Mouse (Mus musculus): ENCODE results near the gene Nme7. TPM values are rescaled to one million over a fixed set of nuclear protein-coding genes. Genes with fewer than 3 reads are reported as not detected.

Gene Nme7
- polyA plus RNA-seq, 1 experiment from 2014 or later: 30.5 TPM

DNA sequence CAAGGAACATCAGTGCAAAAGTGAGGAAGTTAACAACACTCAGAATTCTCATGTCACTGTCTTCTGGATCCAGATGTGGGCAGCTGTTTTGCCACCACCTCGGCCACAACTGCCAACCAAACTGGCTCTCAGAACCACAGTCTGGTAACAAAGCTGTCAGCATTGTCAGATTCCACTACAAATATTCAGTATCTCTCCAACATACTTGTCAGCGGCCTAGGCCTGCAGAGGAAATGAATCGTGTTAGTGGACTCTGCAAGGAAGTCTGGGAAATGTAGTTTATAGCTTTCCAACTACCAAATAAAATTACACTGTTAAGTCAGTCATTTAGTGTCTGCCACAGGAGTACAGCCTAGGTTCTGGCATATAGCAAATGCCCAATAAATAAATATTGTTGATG lies 113.7 kb downstream of the Nme7 start:
- H3K4me1 ChIP-seq: no peaks in the 10 kb centered on the region
- H3K27ac ChIP-seq (replicated peaks): no peak overlapping the region
- 83% methylated on average over 3 of the region's 3 CpGs for WGBS
- no peak overlapping the region for H3K4me2 ChIP-seq (replicated peaks)
- H3K4me3 ChIP-seq: no peak overlapping the region
- no peaks in the 10 kb centered on the region for H3K36me3 ChIP-seq
- no peak overlapping the region for H3K9ac ChIP-seq (replicated peaks)
- ATAC-seq (ENCODE audit: low FRiP score, low read depth): no peak
- no peaks in the 10 kb centered on the region for H3K9me3 ChIP-seq
- H3K27me3 ChIP-seq: no peaks in the 10 kb centered on the region

DNA sequence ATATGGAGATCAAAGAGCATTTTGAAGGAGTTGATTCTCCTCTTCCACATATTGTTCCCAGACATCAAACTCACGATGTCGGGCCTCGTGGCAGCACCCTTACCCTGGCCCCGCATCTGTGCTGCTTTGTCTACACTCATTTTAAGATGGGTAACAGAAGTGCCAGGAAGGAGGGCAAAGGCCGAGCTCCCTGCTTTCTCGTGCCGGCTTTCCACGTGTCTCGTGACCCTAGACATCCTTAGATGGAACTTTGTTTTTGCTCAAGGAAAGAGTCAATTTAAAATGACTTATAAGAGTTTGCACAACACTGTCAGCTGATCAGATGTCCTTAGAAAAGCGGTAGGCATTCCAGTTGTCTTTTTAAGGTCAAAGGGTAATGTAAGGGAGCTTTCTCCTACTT lies 114.4 kb downstream of the Nme7 start:
- Histone ChIP-seq H3K27ac (replicated peaks) (no peak overlapping the region), H3K4me3 (no peak overlapping the region), H3K4me1 (no peaks in the 10 kb centered on the region), H3K4me2 (replicated peaks) (no peak overlapping the region), H3K9ac (replicated peaks) (no peak overlapping the region), H3K9me3 (no peaks in the 10 kb centered on the region), H3K27me3 (no peaks in the 10 kb centered on the region), H3K36me3 (no peaks in the 10 kb centered on the region)
- ATAC-seq (ENCODE audit: low FRiP score, low read depth): no peak
- 81% methylated on average over 10 of the region's 10 CpGs for WGBS

DNA sequence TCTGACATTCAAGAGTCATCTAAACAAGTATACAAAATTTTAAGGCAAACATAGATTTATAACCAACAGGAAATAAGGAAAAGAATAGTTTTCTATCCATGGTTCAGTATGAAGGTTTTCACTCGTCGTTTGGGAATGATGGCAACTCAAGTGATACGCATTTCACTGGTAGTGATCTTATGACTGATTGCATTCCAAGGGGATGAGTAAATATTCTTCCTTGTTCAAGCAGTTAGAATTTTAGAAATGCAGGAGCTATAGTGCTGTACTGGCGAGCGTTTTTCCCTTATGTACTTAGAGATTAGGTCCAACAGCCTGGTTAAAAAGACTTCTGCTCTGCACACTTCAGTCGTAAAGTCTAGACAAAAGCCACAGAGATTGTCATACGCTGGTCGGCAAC lies 115.5 kb downstream of the Nme7 start:
- Histone ChIP-seq H3K36me3 (no peaks in the 10 kb centered on the region), H3K9me3 (no peaks in the 10 kb centered on the region), H3K4me2 (replicated peaks) (no peak overlapping the region), H3K9ac (replicated peaks) (no peak overlapping the region), H3K4me3 (no peak overlapping the region), H3K27ac (replicated peaks) (no peak overlapping the region), H3K27me3 (no peaks in the 10 kb centered on the region), H3K4me1 (no peaks in the 10 kb centered on the region)
- WGBS: 87% methylated on average over 8 of the region's 8 CpGs
- no peak for ATAC-seq (ENCODE audit: low FRiP score, low read depth)

GRCm38 (mm10) chr1:164420623-164421354 lies 116.9 kb downstream of the Nme7 start:
- H3K9me3 ChIP-seq: no peaks in the 10 kb centered on the region
- H3K36me3 ChIP-seq: no peaks in the 10 kb centered on the region
- WGBS: 95% methylated on average over 6 of the region's 6 CpGs
- H3K4me1 ChIP-seq: no peaks in the 10 kb centered on the region
- H3K4me2 ChIP-seq (replicated peaks): no peak overlapping the region
- H3K27ac ChIP-seq (replicated peaks): no peak overlapping the region
- H3K27me3 ChIP-seq: no peaks in the 10 kb centered on the region
- H3K4me3 ChIP-seq: no peak overlapping the region
- H3K9ac ChIP-seq (replicated peaks): no peak overlapping the region
- no peak for ATAC-seq (ENCODE audit: low FRiP score, low read depth)

DNA sequence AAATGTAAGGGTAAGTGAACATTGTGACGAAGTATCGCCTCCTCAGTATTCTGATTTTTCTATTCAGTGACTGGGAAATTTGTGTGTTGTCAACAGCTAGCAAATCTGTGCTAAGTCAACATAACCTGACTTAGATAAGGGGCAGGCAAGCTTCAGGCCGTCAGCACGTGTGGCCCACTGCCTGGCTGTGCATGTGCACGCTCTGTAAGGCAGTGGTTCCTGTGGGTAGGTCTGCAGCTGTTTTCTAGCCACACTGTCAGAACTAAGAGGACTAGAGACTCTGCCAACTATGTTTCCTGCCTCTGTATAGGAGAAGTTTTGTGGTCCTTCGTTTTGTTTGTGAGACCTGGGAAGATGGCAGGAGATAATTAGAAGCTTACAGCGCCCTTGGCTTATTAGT lies 122.3 kb downstream of the Nme7 start:
- no peak for ATAC-seq (ENCODE audit: low FRiP score, low read depth)
- WGBS: 90% methylated on average over 7 of the region's 7 CpGs

DNA sequence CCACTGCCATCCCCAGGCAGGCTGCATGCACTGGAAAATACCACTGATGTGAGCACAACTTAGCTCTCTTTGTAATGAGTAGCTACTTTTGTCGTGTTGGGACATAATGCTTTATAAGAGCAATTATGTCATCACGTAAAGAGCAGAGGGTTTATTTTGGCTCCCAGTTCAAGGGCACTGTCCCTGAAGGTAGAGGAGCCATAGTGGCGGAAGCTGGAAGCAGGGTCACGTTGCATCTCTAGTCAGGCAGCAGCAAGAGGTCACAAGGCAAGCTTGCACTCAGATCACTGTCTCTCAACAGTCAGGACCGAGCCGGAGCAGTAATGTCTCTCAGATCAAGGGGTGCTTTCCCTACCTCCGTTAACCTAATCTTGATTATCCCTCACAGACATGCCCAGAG lies 123.9 kb downstream of the Nme7 start:
- Histone ChIP-seq H3K27ac (replicated peaks) (no peak overlapping the region), H3K9ac (replicated peaks) (no peak overlapping the region), H3K27me3 (no peaks in the 10 kb centered on the region), H3K36me3 (no peaks in the 10 kb centered on the region), H3K4me2 (replicated peaks) (no peak overlapping the region), H3K4me3 (no peak overlapping the region), H3K9me3 (no peaks in the 10 kb centered on the region), H3K4me1 (no peaks in the 10 kb centered on the region)
- 83% methylated on average over 7 of the region's 7 CpGs for WGBS
- ATAC-seq (ENCODE audit: low FRiP score, low read depth): no peak

More for the DNA sequence above, 122.3 kb downstream of the Nme7 start:
- Histone ChIP-seq H3K4me1 (no peaks in the 10 kb centered on the region), H3K36me3 (no peaks in the 10 kb centered on the region), H3K27me3 (no peaks in the 10 kb centered on the region), H3K9ac (replicated peaks) (no peak overlapping the region), H3K4me2 (replicated peaks) (no peak overlapping the region), H3K4me3 (no peak overlapping the region), H3K27ac (replicated peaks) (no peak overlapping the region), H3K9me3 (no peaks in the 10 kb centered on the region)

DNA sequence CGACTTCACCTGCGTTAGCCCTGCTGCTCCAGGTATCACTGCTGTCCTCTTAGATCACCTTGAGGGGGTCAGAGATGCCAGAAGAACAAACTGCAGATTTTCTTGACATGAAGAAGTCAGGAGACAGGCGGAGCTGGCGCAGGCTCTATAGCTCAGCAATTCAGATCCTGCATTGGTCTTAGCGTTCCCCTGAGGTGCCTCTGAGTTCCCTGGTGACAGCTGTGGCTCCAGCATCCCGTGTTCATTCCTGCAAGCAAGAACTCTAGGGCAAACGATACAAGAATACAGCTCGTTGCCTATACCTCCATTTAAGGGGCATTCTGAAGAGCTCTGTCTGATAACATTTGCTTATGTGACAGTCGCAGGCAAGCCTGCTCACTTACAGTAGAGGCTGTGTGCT lies 124.7 kb downstream of the Nme7 start:
- Histone ChIP-seq H3K4me3 (no peak overlapping the region), H3K27ac (replicated peaks) (no peak overlapping the region), H3K4me2 (replicated peaks) (no peak overlapping the region), H3K27me3 (no peaks in the 10 kb centered on the region), H3K9ac (replicated peaks) (no peak overlapping the region), H3K4me1 (no peaks in the 10 kb centered on the region), H3K9me3 (no peaks in the 10 kb centered on the region), H3K36me3 (no peaks in the 10 kb centered on the region)
- no peak for ATAC-seq (ENCODE audit: low FRiP score, low read depth)
- 93% methylated on average over 9 of the region's 9 CpGs for WGBS

- peaks cover 3% of the 10 kb centered on the region; the same call in 1 of the 2 replicates for H3K4me1 ChIP-seq
- H3K9me3 ChIP-seq: no peaks in the 10 kb centered on the region
- no peak overlapping the region for H3K9ac ChIP-seq (replicated peaks)
- no peak overlapping the region for H3K27ac ChIP-seq (replicated peaks)
- peaks cover 15% of the 10 kb centered on the region for H3K36me3 ChIP-seq
- 81% methylated on average over 5 of the region's 5 CpGs for WGBS
- no peak for ATAC-seq (ENCODE audit: low FRiP score, low read depth)
- no peak overlapping the region for H3K4me3 ChIP-seq
- no peaks in the 10 kb centered on the region for H3K27me3 ChIP-seq
- no peak overlapping the region for H3K4me2 ChIP-seq (replicated peaks)
Observed at GRCm38 (mm10) chr1:164432649-164433048, 128.7 kb downstream of the Nme7 start.

- H3K4me1 ChIP-seq: peaks cover 3% of the 10 kb centered on the region; the same call in 1 of the 2 replicates
- no peak overlapping the region for H3K9ac ChIP-seq (replicated peaks)
- H3K27ac ChIP-seq (replicated peaks): no peak overlapping the region
- no peaks in the 10 kb centered on the region for H3K9me3 ChIP-seq
- H3K27me3 ChIP-seq: no peaks in the 10 kb centered on the region
- H3K36me3 ChIP-seq: peaks cover 29% of the 10 kb centered on the region
- no peak overlapping the region for H3K4me3 ChIP-seq
- no peak for ATAC-seq (ENCODE audit: low FRiP score, low read depth)
- no peak overlapping the region for H3K4me2 ChIP-seq (replicated peaks)
- WGBS: 80% methylated on average over 6 of the region's 6 CpGs
Observed at GRCm38 (mm10) chr1:164434049-164434448, 130.1 kb downstream of the Nme7 start.

GRCm38 (mm10) chr1:164436749-164437148 lies 132.8 kb downstream of the Nme7 start:
- no peak overlapping the region for H3K27ac ChIP-seq (replicated peaks)
- H3K4me1 ChIP-seq: peaks cover 3% of the 10 kb centered on the region; the same call in 1 of the 2 replicates
- H3K4me3 ChIP-seq: no peak overlapping the region
- no peak overlapping the region for H3K4me2 ChIP-seq (replicated peaks)
- WGBS: 90% methylated on average over 7 of the region's 7 CpGs
- H3K36me3 ChIP-seq: peaks cover 56% of the 10 kb centered on the region
- H3K27me3 ChIP-seq: no peaks in the 10 kb centered on the region
- no peak for ATAC-seq (ENCODE audit: low FRiP score, low read depth)
- H3K9me3 ChIP-seq: no peaks in the 10 kb centered on the region
- no peak overlapping the region for H3K9ac ChIP-seq (replicated peaks)

DNA sequence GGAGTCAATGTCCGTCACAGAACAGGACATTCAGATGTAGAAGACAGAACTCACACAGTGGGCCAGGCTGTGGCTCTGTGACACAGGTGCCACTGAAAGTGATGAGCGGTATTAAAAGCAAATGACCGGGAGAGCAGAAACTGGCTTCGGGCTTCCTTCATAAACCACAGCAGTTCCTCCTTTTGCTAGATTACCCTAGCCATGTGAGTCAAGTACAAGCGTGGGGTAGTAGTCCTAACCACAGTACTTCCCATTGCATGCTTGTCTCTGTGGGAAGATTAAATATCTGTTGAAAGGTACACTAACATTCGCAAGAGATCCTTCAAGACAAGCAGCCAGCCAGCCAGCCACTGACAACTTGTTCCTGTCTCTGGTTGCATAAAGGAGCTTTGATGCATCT lies 136.3 kb downstream of the Nme7 start:
- H3K4me2 ChIP-seq (replicated peaks): no peak overlapping the region
- ATAC-seq (ENCODE audit: low FRiP score, low read depth): no peak
- no peaks in the 10 kb centered on the region for H3K9me3 ChIP-seq
- H3K4me1 ChIP-seq: peaks cover 3% of the 10 kb centered on the region; the same call in 1 of the 2 replicates
- 92% methylated on average over 6 of the region's 6 CpGs for WGBS
- no peaks in the 10 kb centered on the region for H3K27me3 ChIP-seq
- peaks cover 87% of the 10 kb centered on the region for H3K36me3 ChIP-seq
- H3K4me3 ChIP-seq: no peak overlapping the region
- H3K9ac ChIP-seq (replicated peaks): no peak overlapping the region
- no peak overlapping the region for H3K27ac ChIP-seq (replicated peaks)

GRCm38 (mm10) chr1:164440708-164441407 lies 136.9 kb downstream of the Nme7 start:
- WGBS: 91% methylated on average over 11 of the region's 11 CpGs
- H3K36me3 ChIP-seq: peaks cover 87% of the 10 kb centered on the region
- no peaks in the 10 kb centered on the region for H3K27me3 ChIP-seq
- no peak overlapping the region for H3K4me2 ChIP-seq (replicated peaks)
- H3K9me3 ChIP-seq: no peaks in the 10 kb centered on the region
- no peak overlapping the region for H3K9ac ChIP-seq (replicated peaks)
- no peak for ATAC-seq (ENCODE audit: low FRiP score, low read depth)
- H3K4me3 ChIP-seq: no peak overlapping the region
- no peak overlapping the region for H3K27ac ChIP-seq (replicated peaks)
- peaks cover 3% of the 10 kb centered on the region; the same call in 1 of the 2 replicates for H3K4me1 ChIP-seq
